In the genomic region with DNA sequence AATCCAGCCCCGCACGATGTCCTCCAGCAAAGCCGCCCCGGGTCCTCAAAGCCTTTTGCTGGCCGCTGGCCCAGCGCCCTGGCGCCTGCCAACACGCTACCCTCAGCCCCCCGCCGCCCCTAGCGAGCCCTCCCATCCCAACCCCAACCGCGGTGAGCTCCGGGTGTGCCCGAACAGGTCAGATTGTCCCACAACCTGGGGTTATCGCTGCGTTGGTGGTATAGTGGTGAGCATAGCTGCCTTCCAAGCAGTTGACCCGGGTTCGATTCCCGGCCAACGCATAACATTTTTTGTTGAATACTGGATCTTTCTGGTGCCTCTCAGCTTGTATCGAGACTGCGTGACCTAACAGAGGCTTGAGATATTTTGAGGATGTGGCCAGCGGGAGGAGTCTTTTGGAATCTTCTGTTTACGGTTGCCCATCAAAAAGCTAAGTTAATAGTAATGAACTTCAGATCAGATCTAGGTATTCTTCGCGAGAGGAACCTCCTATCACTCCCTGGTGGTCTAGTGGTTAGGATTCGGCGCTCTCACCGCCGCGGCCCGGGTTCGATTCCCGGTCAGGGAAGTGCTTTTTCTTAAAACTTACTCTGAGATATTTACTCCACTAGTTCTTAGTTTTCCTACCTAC, we compare ENCODE assay signal across 8 mouse cellular contexts. TPM values are rescaled to one million over a fixed set of nuclear protein-coding genes. Genes with fewer than 3 reads are reported as not detected.
A peak's percentile ranks its signal among the peaks of the same experiment; 100 is the strongest.
DNase-seq lines count a peak whose midpoint lies in the region; ATAC-seq lines count a peak whose summit lies in the region.

No protein-coding gene starts in this region.

- H3K36me3 ChIP-seq in intestine, embryonic 14.5 days (ENCODE audit: control insufficient read depth, insufficient read depth, low read length) = no peaks in the 10 kb centered on the region

- peak overlapping the region; percentile 66 for H3K9ac ChIP-seq in intestine, embryonic 14.5 days (ENCODE audit: low read length)

- H3K4me3 ChIP-seq in intestine, embryonic 14.5 days (ENCODE audit: low read depth, low read length) = peak overlapping the region; percentile 66

- peaks cover 6% of the 10 kb centered on the region for H3K4me1 ChIP-seq in intestine, embryonic 14.5 days (replicated peaks; ENCODE audit: control insufficient read depth, insufficient read depth, low read length)

- H3K27me3 ChIP-seq in intestine, embryonic 14.5 days (replicated peaks; ENCODE audit: control insufficient read depth, insufficient read depth, low read length) = no peaks in the 10 kb centered on the region

- no peaks in the 10 kb centered on the region for H3K9me3 ChIP-seq in intestine, embryonic 14.5 days (ENCODE audit: control insufficient read depth, low read length)

- H3K27ac ChIP-seq in intestine, embryonic 14.5 days (ENCODE audit: low read depth) = peak overlapping the region; percentile 65; the same call in 1 of the 2 replicates

- ATAC-seq in intestine, embryonic 14.5 days (replicated peaks; ENCODE audit: low FRiP score, low TSS enrichment, low read depth) = peak; percentile 92
- peak; percentile 66 for ATAC-seq in megakaryocyte-erythroid progenitor cell, adult 5-6 weeks (replicated peaks; ENCODE audit: low FRiP score, low TSS enrichment, poor library complexity, severe bottlenecking)

- peak; percentile 91 for DNase-seq in adrenal gland, adult 2 months
- DNase-seq in embryo, embryonic 11 days = peak; percentile 88
- DNase-seq in gastrocnemius, postnatal 25 days = peak; percentile 76
- peak; percentile 99 for DNase-seq in intestine, embryonic 14.5 days (ENCODE audit: low spot score)
- peak; percentile 87 to 93 for DNase-seq in left cerebral cortex, postnatal 14 days (ENCODE audit: low spot score in 2 of 2)
- DNase-seq in right cerebral cortex, postnatal 14 days = peak; percentile 84
- peak; percentile 76 for DNase-seq in urinary bladder, postnatal 25 days (ENCODE audit: low spot score)

- H3K4me2 ChIP-seq in intestine, embryonic 14.5 days (ENCODE audit: low read length) = peak overlapping the region; percentile 60

- under 1% methylated on average over 35 of the region's 35 CpGs for WGBS in intestine, embryonic 14.5 days

- intact Hi-C loops in left cerebral cortex, postnatal 14 days (cut with DNase I) = loop anchor here (2.0 kb wide), 1 partner anchor 66 kb away; no protein-coding TSS in a partner anchor

RNA-seq across cellular contexts. Expression of a gene that starts 11.1 kb away (rescaled TPM):
- 1 to 10 TPM; 2.7 to 3.1 TPM for total RNA-seq in adrenal gland, adult 2 months (2021)
- 2.2 and 3.1 TPM in 2 replicates for polyA plus RNA-seq in adrenal gland, adult 2 months (2012; rRNA removed)
- total RNA-seq in gastrocnemius, postnatal 25 days (2021) = 1 to 10 TPM in 1 of 2 experiments, under 1 TPM in 1; 0.69 to 1.2 TPM
- 1.5 and 2.1 TPM in 2 replicates for polyA plus RNA-seq in intestine, embryonic 14.5 days (2014; fragmentation: Nextera tagmentation; extraction: Ambion mirVana)
- under 1 TPM; 0.62 to 0.74 TPM for total RNA-seq in left cerebral cortex, postnatal 14 days (2021)
- total RNA-seq in megakaryocyte-erythroid progenitor cell, adult 5-6 weeks (2014; fragmentation: Nextera tagmentation) = 12.6 and 18.9 TPM in 2 replicates
- 4.3 and 11.8 TPM in 2 replicates for total RNA-seq in megakaryocyte-erythroid progenitor cell, adult 5-6 weeks (2017)

RNA-seq across cellular contexts. Expression of a gene that starts 37.9 kb away (rescaled TPM):
- 10 to 100 TPM; 16.4 to 17.7 TPM for total RNA-seq in adrenal gland, adult 2 months (2021)
- polyA plus RNA-seq in adrenal gland, adult 2 months (2012; rRNA removed) = 5.4 and 5.5 TPM in 2 replicates
- 1 to 10 TPM; 3.7 to 4.6 TPM for total RNA-seq in gastrocnemius, postnatal 25 days (2021)
- 10.7 and 12.7 TPM in 2 replicates for polyA plus RNA-seq in intestine, embryonic 14.5 days (2014; fragmentation: Nextera tagmentation; extraction: Ambion mirVana)
- 10 to 100 TPM; 10.3 to 10.8 TPM for total RNA-seq in left cerebral cortex, postnatal 14 days (2021)
- total RNA-seq in megakaryocyte-erythroid progenitor cell, adult 5-6 weeks (2014; fragmentation: Nextera tagmentation) = 1.4 and 6.3 TPM in 2 replicates
- 1.9 and 2.2 TPM in 2 replicates for total RNA-seq in megakaryocyte-erythroid progenitor cell, adult 5-6 weeks (2017)

RNA-seq across cellular contexts. Expression of a gene that starts 47.7 kb away (rescaled TPM):
- 100 to 1,000 TPM; 415 to 526 TPM for total RNA-seq in adrenal gland, adult 2 months (2021)
- 125 and 156 TPM in 2 replicates for polyA plus RNA-seq in adrenal gland, adult 2 months (2012; rRNA removed)
- 100 to 1,000 TPM; 692 to 785 TPM for total RNA-seq in gastrocnemius, postnatal 25 days (2021)
- polyA plus RNA-seq in intestine, embryonic 14.5 days (2014; fragmentation: Nextera tagmentation; extraction: Ambion mirVana) = 341 and 347 TPM in 2 replicates
- 100 to 1,000 TPM; 211 to 216 TPM for total RNA-seq in left cerebral cortex, postnatal 14 days (2021)
- total RNA-seq in megakaryocyte-erythroid progenitor cell, adult 5-6 weeks (2014; fragmentation: Nextera tagmentation) = 150 and 178 TPM in 2 replicates
- 72.0 and 84.7 TPM in 2 replicates for total RNA-seq in megakaryocyte-erythroid progenitor cell, adult 5-6 weeks (2017)

RNA-seq across cellular contexts. Expression of a gene that starts 47.8 kb away (rescaled TPM):
- 1 to 10 TPM in 1 of 2 experiments, under 1 TPM in 1; 0.49 to 1.5 TPM for total RNA-seq in adrenal gland, adult 2 months (2021)
- polyA plus RNA-seq in adrenal gland, adult 2 months (2012; rRNA removed) = 1.7 and 5.1 TPM in 2 replicates
- total RNA-seq in gastrocnemius, postnatal 25 days (2021) = 100 to 1,000 TPM in 1 of 2 experiments, 10 to 100 TPM in 1; 99.1 to 120 TPM
- 0.48 and 0.49 TPM in 2 replicates for polyA plus RNA-seq in intestine, embryonic 14.5 days (2014; fragmentation: Nextera tagmentation; extraction: Ambion mirVana)
- total RNA-seq in left cerebral cortex, postnatal 14 days (2021) = not detected
- total RNA-seq in megakaryocyte-erythroid progenitor cell, adult 5-6 weeks (2014; fragmentation: Nextera tagmentation) = not detected in 2 replicates
- 0.61 TPM in 1 of 2 replicates, not detected in the other for total RNA-seq in megakaryocyte-erythroid progenitor cell, adult 5-6 weeks (2017)

Comparison
In these comparisons a context has a peak if more than half of its experiments do, and no peak if none do; other contexts are left out.
1. Peak in every context shown above with its lines: DNase-seq, ATAC-seq, H3K4me3 ChIP-seq and H3K27ac ChIP-seq.